Mouse (Mus musculus) MEL (cell line): Measurements from ENCODE around the gene Dpy19l1. TPM values are rescaled to one million over a fixed set of nuclear protein-coding genes. Genes with fewer than 3 reads are reported as not detected.

Source experiments
- DNase-seq: peaks from one replicate; pipeline ENCODE4 v3.0.0; 2011; ENCODE audit warnings: low read depth, low spot score
- H3K27ac ChIP-seq: 2 replicates; pipeline ENCODE4 v1.5.1; 2012; ENCODE audit warnings: low read depth, mild to moderate bottlenecking, control low read depth, low read length, moderate library complexity; ENCODE audit not compliant: control insufficient read depth
- H3K27me3 ChIP-seq, 2 experiments: fragments of 150-350 bp in 1 of 2; sonication (generic) in 1 of 2; 2 replicates each; pipeline ENCODE4 v1.6.1; 2012; ENCODE audit warnings: low read length in 2 of 2, mild to moderate bottlenecking in 2 of 2, improper control_type of control experiment in 1 of 2, moderate library complexity in 1 of 2; ENCODE audit not compliant: insufficient read depth in 2 of 2, control insufficient read depth in 1 of 2
- H3K36me3 ChIP-seq, 2 experiments: 2 replicates each; pipeline ENCODE4 v1.6.1; 2012 to 2014; ENCODE audit warnings: low read length in 2 of 2, improper control_type of control experiment in 1 of 2, inconsistent platforms in 1 of 2, mild to moderate bottlenecking in 1 of 2; ENCODE audit not compliant: insufficient read depth in 2 of 2, control insufficient read depth in 1 of 2
- H3K4me1 ChIP-seq, 2 experiments: fragments of 150-350 bp in 1 of 2; sonication (generic) in 1 of 2; 2 replicates each; pipeline ENCODE4 v1.6.1; 2012; ENCODE audit warnings: low read length in 2 of 2, improper control_type of control experiment in 1 of 2, mild to moderate bottlenecking in 1 of 2; ENCODE audit not compliant: insufficient read depth in 2 of 2, control insufficient read depth in 1 of 2
- H3K4me3 ChIP-seq, 2 experiments: fragments of 150-350 bp in 1 of 2; sonication (generic) in 1 of 2; 2 replicates each; pipeline ENCODE4 v1.5.1; 2012; ENCODE audit warnings: low read depth in 2 of 2, low read length in 2 of 2, mild to moderate bottlenecking in 2 of 2, moderate library complexity in 2 of 2, control low read depth in 1 of 2, improper control_type of control experiment in 1 of 2; ENCODE audit not compliant: control insufficient read depth in 1 of 2, insufficient read depth in 1 of 2
- H3K79me2 ChIP-seq: 2 replicates; pipeline ENCODE4 v1.6.1; 2012; ENCODE audit warnings: mild to moderate bottlenecking, low read length, moderate library complexity; ENCODE audit not compliant: control insufficient read depth, poor library complexity, insufficient read depth
- H3K9ac ChIP-seq: 2 replicates; pipeline ENCODE4 v1.6.1; 2012; ENCODE audit warnings: low read depth, mild to moderate bottlenecking, control low read depth, low read length, moderate library complexity; ENCODE audit not compliant: control insufficient read depth, poor library complexity, severe bottlenecking
- H3K9me3 ChIP-seq: fragments of 150-350 bp; sonication (generic); replicated peaks from 2 replicates; pipeline ENCODE4 v1.6.1; 2012; ENCODE audit warnings: mild to moderate bottlenecking, low read length, improper control_type of control experiment, moderate library complexity; ENCODE audit not compliant: insufficient read depth
- CHD1 ChIP-seq: IDR thresholded peaks from 2 replicates; pipeline ENCODE4 v1.6.1; 2012; ENCODE audit warnings: low read depth, mild to moderate bottlenecking, inconsistent platforms, low read length, improper control_type of control experiment
- CHD2 ChIP-seq: IDR thresholded peaks from 2 replicates; pipeline ENCODE4 v1.6.1; 2011; ENCODE audit warnings: low read length, improper control_type of control experiment
- CTCF ChIP-seq, 3 experiments: IDR thresholded peaks in 2 of 3; conservative IDR thresholded peaks in 1 of 3; 2 replicates each; pipeline ENCODE4 v1.5.1; 2011 to 2012; ENCODE audit warnings: low read length in 3 of 3, low read depth in 2 of 3, mild to moderate bottlenecking in 2 of 3, improper control_type of control experiment in 1 of 3, inconsistent platforms in 1 of 3, mixed read lengths in 1 of 3, moderate library complexity in 1 of 3; ENCODE audit not compliant: control insufficient read depth in 1 of 3, insufficient read depth in 1 of 3, poor library complexity in 1 of 3, severe bottlenecking in 1 of 3
- ELF1 ChIP-seq: IDR thresholded peaks from 2 replicates; pipeline ENCODE4 v1.6.1; 2014; ENCODE audit warnings: low read depth, mild to moderate bottlenecking, inconsistent platforms, low read length, improper control_type of control experiment, moderate library complexity
- ETS1 ChIP-seq: IDR thresholded peaks from 2 replicates; pipeline ENCODE4 v1.6.1; 2012; ENCODE audit warnings: low read depth, mild to moderate bottlenecking, inconsistent platforms, low read length, improper control_type of control experiment, moderate library complexity
- GABPA ChIP-seq: IDR thresholded peaks from 2 replicates; pipeline ENCODE4 v1.6.1; 2012; ENCODE audit warnings: low read depth, mild to moderate bottlenecking, inconsistent platforms, low read length, improper control_type of control experiment, moderate library complexity
- GATA1 ChIP-seq: IDR thresholded peaks from 2 replicates; pipeline ENCODE4 v1.6.1; 2011; ENCODE audit warnings: low read depth, low read length, improper control_type of control experiment
- JUND ChIP-seq: IDR thresholded peaks from 2 replicates; pipeline ENCODE4 v1.6.1; 2011; ENCODE audit warnings: low read depth, mild to moderate bottlenecking, improper control_type of control experiment, low read length
- KAT2A ChIP-seq: conservative IDR thresholded peaks from 2 replicates; pipeline ENCODE4 v1.6.1; 2012; ENCODE audit warnings: low read depth, low read length, improper control_type of control experiment, inconsistent platforms
- MAFK ChIP-seq: IDR thresholded peaks from 2 replicates; pipeline ENCODE4 v1.6.1; 2011; ENCODE audit warnings: low read depth, mild to moderate bottlenecking, low read length, improper control_type of control experiment, borderline replicate concordance
- MAX ChIP-seq: IDR thresholded peaks from 2 replicates; pipeline ENCODE4 v1.6.1; 2011; ENCODE audit warnings: low read length, improper control_type of control experiment
- MAZ ChIP-seq: IDR thresholded peaks from 2 replicates; pipeline ENCODE4 v1.6.1; 2012; ENCODE audit warnings: low read depth, mild to moderate bottlenecking, inconsistent platforms, low read length, improper control_type of control experiment
- MEF2A ChIP-seq: IDR thresholded peaks from 2 replicates; pipeline ENCODE4 v1.6.1; 2014; ENCODE audit warnings: low read depth, mild to moderate bottlenecking, inconsistent platforms, low read length, improper control_type of control experiment; ENCODE audit not compliant: poor library complexity, insufficient replicate concordance, severe bottlenecking; ENCODE audit errors: extremely low read depth
- MXI1 ChIP-seq: IDR thresholded peaks from 2 replicates; pipeline ENCODE4 v1.6.1; 2011; ENCODE audit warnings: mild to moderate bottlenecking, low read depth, low read length, improper control_type of control experiment
- POLR2A ChIP-seq, 2 experiments: IDR thresholded peaks; 2 replicates each; pipeline ENCODE4 v1.6.1; 2011 to 2012; ENCODE audit warnings: low read length in 2 of 2, mild to moderate bottlenecking in 2 of 2, control low read depth in 1 of 2, improper control_type of control experiment in 1 of 2, low read depth in 1 of 2, moderate library complexity in 1 of 2; ENCODE audit not compliant: control insufficient read depth in 1 of 2, insufficient read depth in 1 of 2, poor library complexity in 1 of 2
- POLR2AphosphoS5 ChIP-seq: IDR thresholded peaks from 2 replicates; pipeline ENCODE4 v1.6.1; 2012; ENCODE audit warnings: low read depth, borderline replicate concordance, mild to moderate bottlenecking, inconsistent platforms, low read length, moderate library complexity, mixed read lengths
- RAD21 ChIP-seq: IDR thresholded peaks from 2 replicates; pipeline ENCODE4 v1.6.1; 2011; ENCODE audit warnings: mild to moderate bottlenecking, low read depth, low read length, improper control_type of control experiment
- RCOR1 ChIP-seq: IDR thresholded peaks from 2 replicates; pipeline ENCODE4 v1.6.1; 2012; ENCODE audit warnings: low read depth, mild to moderate bottlenecking, inconsistent platforms, low read length, improper control_type of control experiment
- SIN3A ChIP-seq: IDR thresholded peaks from 2 replicates; pipeline ENCODE4 v1.6.1; 2012; ENCODE audit warnings: low read length, improper control_type of control experiment, inconsistent platforms
- USF1 ChIP-seq: IDR thresholded peaks from 2 replicates; pipeline ENCODE4 v1.6.1; 2014; ENCODE audit warnings: low read depth, mild to moderate bottlenecking, inconsistent platforms, low read length, improper control_type of control experiment, moderate library complexity
- ZKSCAN1 ChIP-seq: IDR thresholded peaks from 2 replicates; pipeline ENCODE4 v1.6.1; 2012; ENCODE audit warnings: low read depth, mild to moderate bottlenecking, inconsistent platforms, low read length, improper control_type of control experiment, moderate library complexity
- ZMIZ1 ChIP-seq: IDR thresholded peaks from 2 replicates; pipeline ENCODE4 v1.6.1; 2012; ENCODE audit warnings: low read depth, mild to moderate bottlenecking, inconsistent platforms, low read length, improper control_type of control experiment, moderate library complexity
- polyA plus RNA-seq, 2 experiments: library from polyadenylated mRNA; stranded (reverse) in 1 of 2; unstranded in 1 of 2; fragments of >175 nt in 1 of 2; fragments of >200 nt in 1 of 2; gene quantifications; 2 replicates each; pipeline versions ENCODE4 v1.2.1 to v1.2.4; 2012; ENCODE audit warnings: low replicate concordance in 2 of 2, low read depth in 1 of 2; ENCODE audit not compliant: insufficient read length in 2 of 2, insufficient read depth in 1 of 2, missing spikeins in 1 of 2
- total RNA-seq: library from RNA; depleted of rRNA; stranded (reverse); fragments of 300-350 nt; gene quantifications from 2 replicates; pipeline ENCODE4 v1.2.3, GENCODE M21; 2012

Dpy19l1 gene
- total and polyA plus RNA-seq, 3 experiments = 26.9 to 71.6 (median 35.3) TPM

DNA sequence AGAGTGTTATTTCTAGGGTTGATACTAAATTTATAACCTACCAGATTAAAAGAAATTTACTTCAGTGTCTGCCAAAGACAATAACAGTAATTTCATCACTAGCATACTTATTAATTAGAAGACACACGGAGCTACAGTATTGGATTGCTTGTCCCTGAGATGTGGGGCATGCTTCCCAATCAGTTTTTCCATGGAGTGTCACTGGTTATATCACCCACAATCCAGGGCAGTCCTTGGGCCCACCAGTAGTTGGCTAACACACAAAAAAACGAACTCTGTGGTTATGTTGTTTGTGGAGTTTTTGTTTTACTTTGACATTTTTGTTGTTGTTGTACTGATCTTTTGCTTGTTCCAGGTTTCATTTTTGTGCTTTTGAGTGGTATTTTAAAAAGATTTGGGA, 1.4 kb upstream of the Dpy19l1 start:
- Histone ChIP-seq H3K27me3 (no peaks in the 10 kb centered on the region), H3K27ac (no peak overlapping the region), H3K36me3 (peaks cover 0 to 29% of the 10 kb centered on the region in 2 experiments; a peak in 2 of 4 replicates), H3K79me2 (peaks cover 35% of the 10 kb centered on the region), H3K4me1 (peaks cover 23 to 24% of the 10 kb centered on the region in 2 experiments), H3K9ac (no peak overlapping the region), H3K9me3 (no peaks in the 10 kb centered on the region), H3K4me3 (no peak overlapping the region; a peak in 1 of 4 replicates)
- no peak for DNase-seq
- TF ChIP-seq CTCF (IDR thresholded peaks at IDR 0.05 in 2 of 3, conservative IDR thresholded peaks at IDR 0.05 in 1 of 3; ENCODE audit: control insufficient read depth in 1 of 3, insufficient read depth in 1 of 3, low read depth in 2 of 3, low read length in 3 of 3, poor library complexity in 1 of 3, severe bottlenecking in 1 of 3) = no peak; a peak in 1 of 6 replicates
- no peak for TF ChIP-seq ETS1
- TF ChIP-seq RAD21 = no peak
- TF ChIP-seq GATA1 = no peak
- TF ChIP-seq MEF2A = no peak
- TF ChIP-seq USF1 = no peak
- no peak for TF ChIP-seq ZMIZ1
- TF ChIP-seq RCOR1 = no peak
- no peak for TF ChIP-seq MAFK
- no peak for TF ChIP-seq MXI1
- TF ChIP-seq CHD2 = no peak
- no peak for TF ChIP-seq ELF1
- no peak for TF ChIP-seq KAT2A
- TF ChIP-seq ZKSCAN1 = no peak
- no peak for TF ChIP-seq POLR2AphosphoS5
- no peak for TF ChIP-seq JUND
- TF ChIP-seq MAZ = no peak
- no peak for TF ChIP-seq MAX
- TF ChIP-seq GABPA = no peak

- no peaks in the 10 kb centered on the region for H3K27me3 ChIP-seq
- peak overlapping the region; percentile 86 for H3K27ac ChIP-seq
Observed at GRCm38 (mm10) chr9:24503858-24504219, 899 bp upstream of the Dpy19l1 start.

More at GRCm38 (mm10) chr9:24503858-24504219, 899 bp upstream of the Dpy19l1 start:
- peaks cover 39% of the 10 kb centered on the region for H3K79me2 ChIP-seq
- peaks cover 0 to 32% of the 10 kb centered on the region in 2 experiments; a peak in 2 of 4 replicates for H3K36me3 ChIP-seq
- TF ChIP-seq SIN3A (peak; percentile 65), POLR2A (IDR thresholded peaks at IDR 0.05; ENCODE audit: control insufficient read depth in 1 of 2, insufficient read depth in 1 of 2, low read depth in 1 of 2, low read length in 2 of 2, poor library complexity in 1 of 2) (no peak), ELF1 (no peak), CHD1 (0 out of 2 replicates have a peak, but pooled peaks have one; percentile 55)
- H3K4me3 ChIP-seq = peak overlapping the region; percentile 80 to 96
- peaks cover 23 to 25% of the 10 kb centered on the region in 2 experiments for H3K4me1 ChIP-seq
- H3K9me3 ChIP-seq = no peaks in the 10 kb centered on the region
- peak overlapping the region; percentile 99 for H3K9ac ChIP-seq
- peak; percentile 63 for DNase-seq
